Mouse (Mus musculus): ENCODE measurements around the gene Zfp850.
A peak's percentile ranks its signal among the peaks of the same experiment; 100 is the strongest.
"Not testable (repeated sequence)": the region's sequence is repeated elsewhere in the genome, so short reads cannot be mapped to it uniquely, and the experiment has no call there.

Gene Zfp850

DNA sequence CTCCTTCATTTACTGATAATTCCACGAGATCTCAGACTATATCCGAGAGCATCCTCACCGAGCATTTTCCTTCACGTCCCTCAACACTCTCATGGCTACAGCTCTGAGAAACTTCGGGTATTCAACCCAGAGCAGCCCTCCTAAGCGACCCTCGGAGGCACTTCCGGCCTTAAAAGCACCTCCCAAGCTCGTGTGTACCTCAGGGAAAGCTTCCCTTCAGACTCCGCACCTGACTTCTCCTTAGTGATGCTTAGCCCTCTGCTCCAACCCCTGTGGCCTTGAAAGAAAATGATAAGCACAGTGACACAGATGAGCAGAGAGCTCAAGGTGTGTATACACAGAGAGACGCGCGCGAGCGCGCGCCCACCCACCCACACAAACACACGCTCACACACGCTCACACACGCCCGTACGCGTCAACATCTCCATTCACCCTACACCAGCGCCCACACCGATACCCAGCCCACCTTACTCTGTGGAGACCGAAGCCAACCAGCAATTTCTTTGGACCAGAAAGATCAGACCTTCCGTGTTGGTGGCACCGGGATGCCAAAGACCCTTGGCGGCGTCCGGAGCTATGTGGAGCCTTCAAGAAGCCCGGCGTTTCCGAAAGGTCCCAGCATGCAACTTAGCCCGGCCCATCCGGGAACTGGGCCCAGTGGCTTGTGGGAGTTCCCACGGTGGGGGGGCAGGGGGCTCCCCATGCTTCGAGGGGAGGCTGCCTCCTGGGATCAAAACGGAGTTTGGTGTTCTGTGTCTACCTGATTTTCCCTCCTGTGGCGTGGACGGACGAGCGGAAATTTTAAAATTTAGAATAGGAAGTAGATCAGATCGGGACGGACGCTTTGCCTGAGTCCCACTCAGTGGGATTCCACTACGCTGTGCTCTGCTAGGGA is at the start of gene Zfp850:
Gene Zfp850 (minus strand): TSS at position 567 of the 896 bp plus-strand sequence.
- peak; percentile 43 for DNase-seq (ENCODE audit: low spot score)

GRCm38 (mm10) chr7:28059972-28060371 is 46.1 kb upstream of the Zfp850 start:
- no peak for DNase-seq (ENCODE audit: low spot score)

- DNase-seq (ENCODE audit: low spot score): no peak
These were observed 39.4 kb upstream of the Zfp850 start for GRCm38 (mm10) chr7:28053046-28053930.

DNA sequence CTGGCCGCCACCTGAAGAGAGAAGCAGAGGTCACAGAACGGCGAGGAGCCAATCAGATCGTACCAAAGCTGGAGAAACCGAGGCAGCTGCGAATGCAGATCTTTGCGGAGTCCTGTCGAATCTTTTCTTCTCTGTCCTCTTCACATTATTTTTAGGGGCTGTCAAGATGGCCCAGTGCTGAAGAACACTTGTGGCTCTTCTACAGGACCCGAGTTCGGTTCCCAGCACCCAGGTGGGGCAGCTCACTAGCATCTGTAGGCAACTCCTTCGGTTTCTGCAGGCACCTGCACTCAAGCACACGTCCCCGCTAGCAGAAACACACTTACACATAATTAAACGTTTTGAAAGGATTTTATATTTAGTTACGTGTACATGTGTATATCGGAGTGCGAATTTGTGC is 36.7 kb upstream of the Zfp850 start:
- DNase-seq (ENCODE audit: low spot score): no peak

DNA sequence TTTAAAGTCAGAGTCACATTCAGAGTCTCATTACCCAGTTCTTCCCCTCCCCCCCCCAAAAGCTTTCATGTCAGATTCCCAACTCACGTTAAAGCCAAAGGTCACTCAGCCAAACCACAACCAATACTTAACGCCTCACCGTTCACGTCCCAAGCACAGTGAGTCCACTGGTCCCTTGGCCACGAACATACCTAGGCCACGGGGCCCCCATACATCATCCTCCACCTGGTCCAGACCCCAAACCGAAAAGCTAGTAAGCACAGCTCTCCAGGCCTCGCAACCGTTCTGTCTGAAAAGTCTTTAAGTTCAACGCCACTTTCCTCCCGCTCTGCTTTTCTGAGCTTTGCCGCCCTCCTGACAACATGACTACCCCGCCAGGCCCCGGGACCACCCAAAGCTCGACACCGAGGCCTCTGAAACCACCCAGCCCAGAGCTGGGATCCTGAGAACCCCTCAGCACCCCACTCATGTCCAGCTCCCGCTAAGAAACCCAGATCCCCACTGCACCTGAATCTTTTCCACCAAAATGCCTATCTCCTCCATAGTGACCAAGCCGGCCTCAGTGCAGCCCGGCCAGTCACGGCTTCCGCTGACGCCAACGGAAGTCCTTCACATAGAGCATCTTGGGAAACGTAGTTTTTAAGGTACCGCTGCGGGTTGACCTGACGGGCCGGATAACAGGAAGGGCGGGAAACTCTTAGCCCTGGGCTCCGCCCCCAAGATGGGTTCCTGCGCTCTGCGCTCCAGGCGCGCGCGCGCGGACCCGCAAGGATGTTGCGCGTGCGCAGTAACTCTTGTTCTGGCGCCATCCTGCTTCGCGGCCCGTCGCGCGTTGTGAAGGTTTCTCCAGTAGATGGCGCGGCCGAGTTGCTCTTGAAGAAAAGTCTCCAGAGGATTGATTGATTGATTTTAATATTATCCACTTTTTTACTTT is 35.8 kb upstream of the Zfp850 start, which contains the start of gene Psmc4:
Gene Psmc4 (minus strand): TSS at position 626 of the 934 bp plus-strand sequence.
- peak; percentile 98 for DNase-seq (ENCODE audit: low spot score)

DNA sequence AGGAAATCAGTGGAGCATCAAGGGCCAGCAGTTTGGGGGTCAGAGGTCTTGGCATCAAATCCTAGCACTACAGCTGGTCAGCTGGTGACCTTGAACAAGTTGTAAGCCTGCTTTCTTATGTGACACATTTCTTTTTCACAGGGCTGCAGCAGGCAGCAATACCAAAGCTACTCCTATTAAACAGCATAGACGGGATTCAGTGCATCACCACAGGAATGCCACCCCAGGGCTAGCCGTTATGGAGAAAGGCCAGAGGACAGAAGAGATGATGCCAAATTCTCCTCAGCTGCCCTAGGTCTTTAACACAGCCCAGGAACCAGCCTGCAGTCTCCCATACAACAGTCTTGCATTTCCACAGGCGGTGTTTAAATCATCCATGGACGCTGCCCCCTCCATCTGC is 30.6 kb upstream of the Zfp850 start:
- DNase-seq (ENCODE audit: low spot score): no peak

DNA sequence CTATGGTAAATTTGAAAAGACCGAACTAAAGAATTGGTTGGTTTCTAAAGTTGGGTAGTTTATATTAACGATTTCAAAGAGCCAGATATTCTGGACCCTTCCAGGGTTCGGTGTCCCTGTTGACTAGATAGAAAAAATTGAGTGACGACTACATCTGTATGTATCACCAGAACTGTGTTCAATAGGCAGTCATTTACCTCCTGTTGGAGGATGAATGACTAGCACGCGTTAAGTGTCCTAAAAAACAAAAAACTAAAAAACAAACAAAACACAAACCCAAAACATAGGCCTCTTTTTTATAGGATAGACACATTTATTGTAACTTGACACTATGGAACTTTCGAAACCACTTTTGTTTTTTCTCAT is 513 bp upstream of the Zfp850 start:
- no peak for DNase-seq (ENCODE audit: low spot score)

DNA sequence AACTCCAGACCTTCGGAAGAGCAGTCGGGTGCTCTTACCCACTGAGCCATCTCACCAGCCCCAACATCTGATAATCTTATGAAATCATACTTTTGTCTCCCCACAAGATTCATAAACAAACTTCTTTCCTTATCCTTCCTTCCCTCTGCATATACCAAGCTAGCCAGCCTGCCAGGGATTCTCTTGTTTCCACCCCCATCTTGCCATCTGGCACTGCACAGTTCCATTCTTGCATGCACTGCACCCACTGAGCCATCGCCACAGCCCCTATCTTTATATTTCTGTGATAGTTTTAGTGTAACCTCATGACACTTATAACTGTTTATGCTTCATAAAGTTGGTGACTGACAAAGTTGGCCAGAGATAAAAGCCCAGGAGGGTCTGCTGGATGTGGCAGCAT is 3.6 kb downstream of the Zfp850 start:
- DNase-seq (ENCODE audit: low spot score): peak; percentile 16

DNA sequence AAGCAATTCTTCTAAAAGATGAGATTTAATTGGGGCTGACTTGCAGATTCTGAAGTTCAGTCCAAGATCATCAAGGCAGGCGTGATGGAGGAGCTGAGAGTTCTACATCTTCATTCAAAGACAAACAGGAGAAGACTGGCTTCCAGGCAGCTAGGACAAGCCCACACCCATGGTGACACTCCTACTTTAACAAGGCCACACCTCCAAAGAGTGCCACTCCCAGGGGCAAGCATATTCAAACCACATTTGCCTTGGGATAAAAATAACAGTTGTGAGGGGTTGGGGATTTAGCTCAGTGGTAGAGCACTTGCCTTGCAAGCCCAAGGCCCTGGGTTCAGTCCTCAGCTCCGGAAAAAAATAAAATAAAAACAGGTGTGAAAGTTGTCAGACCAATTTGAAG is 31.7 kb downstream of the Zfp850 start:
- no peak for DNase-seq (ENCODE audit: low spot score)

DNA sequence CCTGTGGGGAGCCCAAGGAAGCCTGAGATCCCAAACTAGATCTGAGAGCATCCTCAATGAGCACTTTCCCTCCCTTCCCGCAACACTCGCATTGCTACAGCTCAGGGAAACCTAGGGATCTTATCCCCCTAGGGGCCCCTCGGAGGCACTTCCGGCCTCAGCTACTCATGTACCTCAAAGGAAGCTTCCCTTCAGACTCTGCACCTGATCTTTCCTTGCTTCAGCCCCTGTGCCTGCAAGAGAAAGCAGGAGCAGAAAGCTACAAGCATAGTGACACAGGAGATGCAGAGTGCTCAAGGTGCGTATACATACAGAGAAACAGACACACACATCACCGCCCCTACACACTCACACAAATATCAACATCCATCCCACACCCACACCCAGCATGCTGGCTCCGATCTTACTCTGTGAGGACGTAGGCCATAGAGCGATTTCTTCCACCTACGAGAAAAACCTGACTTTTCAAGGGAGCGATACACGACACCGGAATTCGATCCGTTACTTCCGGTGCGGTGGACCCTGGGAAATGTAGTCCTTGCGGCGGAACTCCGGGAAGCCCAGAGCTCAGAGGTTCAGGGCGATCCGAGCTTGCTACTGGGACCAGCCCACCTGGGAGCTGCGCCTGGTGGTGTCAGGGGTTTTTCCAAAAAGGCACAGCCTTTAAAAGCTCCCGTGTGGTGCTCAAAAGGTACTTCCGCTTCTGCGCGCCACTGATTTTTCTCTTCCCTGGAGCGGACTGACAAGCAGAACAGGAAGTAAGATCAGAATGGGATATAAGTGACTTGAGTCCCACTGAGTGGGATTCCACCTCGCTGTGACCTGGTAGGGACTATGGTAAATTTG is 35.0 kb downstream of the Zfp850 start, which contains the start of gene Zfp780b:
Gene Zfp780b (minus strand): TSS at position 489 of the 846 bp plus-strand sequence.
- DNase-seq (ENCODE audit: low spot score): peak; percentile 48

- not testable (repeated sequence) for DNase-seq (ENCODE audit: low spot score)
These were observed 64.5 kb downstream of the Zfp850 start for GRCm38 (mm10) chr7:27949451-27949850.

GRCm38 (mm10) chr7:27941869-27942268 is 72.0 kb downstream of the Zfp850 start:
- not testable (repeated sequence) for DNase-seq (ENCODE audit: low spot score)
